Mouse (Mus musculus) erythroblast, embryonic 14.5 days (primary cell): ENCODE data around the gene Rin3. TPM values are rescaled to one million over a fixed set of nuclear protein-coding genes. Genes with fewer than 3 reads are reported as not detected.
A peak's percentile ranks its signal among the peaks of the same experiment; 100 is the strongest.

ENCODE experiments used
- H3K27me3 ChIP-seq: 2 replicates; pipeline ENCODE4 v1.6.1; 2012; ENCODE audit warnings: inconsistent platforms; ENCODE audit not compliant: control insufficient read depth
- H3K36me3 ChIP-seq: 2 replicates; pipeline ENCODE4 v1.6.1; 2012; ENCODE audit warnings: mild to moderate bottlenecking, inconsistent platforms; ENCODE audit not compliant: control insufficient read depth
- H3K4me1 ChIP-seq: 2 replicates; pipeline ENCODE4 v1.6.1; 2012; ENCODE audit warnings: inconsistent platforms; ENCODE audit not compliant: control insufficient read depth
- H3K4me3 ChIP-seq: replicated peaks from 2 replicates; pipeline ENCODE3; 2012; ENCODE audit warnings: moderate library complexity, mild to moderate bottlenecking, inconsistent platforms
- H3K9me3 ChIP-seq: 2 replicates; pipeline ENCODE4 v1.6.1; 2012; ENCODE audit warnings: low read length, inconsistent platforms, mixed read lengths; ENCODE audit not compliant: control insufficient read depth
- GATA1 ChIP-seq: IDR thresholded peaks from 2 replicates; pipeline ENCODE4 v1.6.1; 2012; ENCODE audit warnings: low read length, inconsistent platforms, mixed read lengths
- TAL1 ChIP-seq: IDR thresholded peaks from 3 replicates; pipeline ENCODE4 v1.6.1; 2012; ENCODE audit warnings: low read length, inconsistent platforms, mixed read lengths
- polyA plus RNA-seq: library from polyadenylated mRNA; stranded (reverse); fragments of >175 nt; gene quantifications from 2 replicates; pipeline ENCODE4 v1.2.3, GENCODE M21; 2012

Gene Rin3
- polyA plus RNA-seq, 1 experiment, result 0.44 TPM

DNA sequence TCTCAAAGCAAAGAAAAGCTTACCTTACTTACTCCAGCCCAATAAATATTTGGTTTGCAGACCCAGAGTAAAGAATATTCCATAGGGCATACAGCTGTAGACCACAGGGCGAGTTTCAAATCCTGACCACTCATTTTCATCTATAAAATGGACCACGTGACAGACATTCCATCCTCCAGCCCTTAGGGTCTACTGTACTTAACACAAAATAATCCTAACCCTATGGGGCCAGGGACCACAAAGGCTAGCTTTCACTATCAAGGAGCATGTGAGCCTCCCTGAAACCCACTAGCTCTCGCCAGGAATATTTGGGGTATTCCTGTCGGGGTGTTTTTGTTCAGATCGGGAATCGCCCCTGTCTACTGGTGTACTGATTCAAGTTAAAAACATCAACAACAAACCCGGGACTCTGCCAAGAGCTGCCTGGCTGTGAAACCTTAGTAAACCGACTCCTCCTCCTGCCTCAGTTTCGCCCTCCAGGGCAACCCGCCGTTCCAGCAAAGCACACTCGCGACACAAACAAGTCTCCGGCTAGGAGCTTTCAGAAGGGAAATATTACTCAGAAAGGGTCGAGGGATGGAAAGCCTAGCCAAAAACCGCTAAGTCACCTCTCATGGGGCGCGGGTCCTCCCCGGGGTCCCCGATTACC is 156.3 kb downstream of the Rin3 start:
- peaks cover 3% of the 10 kb centered on the region for H3K36me3 ChIP-seq
- H3K4me1 ChIP-seq, result peaks cover 66% of the 10 kb centered on the region
- peak overlapping the region; percentile 88 for H3K4me3 ChIP-seq
- TF ChIP-seq GATA1, result no peak
- no peak for TF ChIP-seq TAL1
- no peaks in the 10 kb centered on the region for H3K9me3 ChIP-seq
- peaks cover 2% of the 10 kb centered on the region; the same call in 1 of the 2 replicates for H3K27me3 ChIP-seq

DNA sequence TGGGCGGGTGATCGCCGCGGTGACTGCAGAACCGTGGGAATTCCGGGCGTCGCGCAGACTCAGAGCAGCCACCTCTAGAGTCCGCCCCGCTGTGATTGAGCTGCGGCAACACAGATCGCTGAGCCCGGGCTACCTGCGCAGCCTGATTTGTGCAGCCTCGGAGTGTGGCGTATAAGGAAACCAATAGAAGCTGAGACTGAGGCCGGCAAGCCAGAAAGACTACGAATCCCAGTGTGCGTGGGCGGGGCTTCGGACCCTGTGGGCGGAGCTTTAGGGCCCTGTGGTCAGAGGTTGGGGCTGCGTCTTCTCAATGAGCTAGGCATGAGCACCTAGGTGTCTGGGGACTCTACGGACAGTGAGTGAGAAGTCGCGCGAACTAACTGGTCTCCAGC is 156.8 kb downstream of the Rin3 start, which contains the start of gene Lgmn:
Gene Lgmn (minus strand): TSS at position 182 of the 392 bp plus-strand sequence.
- Histone ChIP-seq H3K27me3 (peaks cover 2% of the 10 kb centered on the region; the same call in 1 of the 2 replicates), H3K4me3 (peak within 1 kb of the TSS; percentile 88), H3K9me3 (no peaks in the 10 kb centered on the region), H3K4me1 (peaks cover 61% of the 10 kb centered on the region), H3K36me3 (no peaks in the 10 kb centered on the region; the same call in 1 of the 2 replicates)
- TF ChIP-seq GATA1, result no peak
- TF ChIP-seq TAL1, result no peak

Other genes starting within 250 kb of the Rin3 start
- not detected in 2 replicates for gene Slc24a4, start 154.3 kb upstream of the Rin3 start, polyA plus RNA-seq
- gene Lgmn, start 156.8 kb downstream of the Rin3 start, polyA plus RNA-seq, result 3.7 and 4.8 TPM in 2 replicates
- 0.52 and 0.53 TPM in 2 replicates for gene Golga5, start 186.1 kb downstream of the Rin3 start, polyA plus RNA-seq